Mouse (Mus musculus): ENCODE measurements at regions not wholly inside any gene's neighbourhood (a gene's known extent, or its start where the extent isn't known, plus 50 kb on each side); places are given as distances from the start of the nearest gene placed in this dataset.
A peak's percentile ranks its signal among the peaks of the same experiment; 100 is the strongest.

DNA sequence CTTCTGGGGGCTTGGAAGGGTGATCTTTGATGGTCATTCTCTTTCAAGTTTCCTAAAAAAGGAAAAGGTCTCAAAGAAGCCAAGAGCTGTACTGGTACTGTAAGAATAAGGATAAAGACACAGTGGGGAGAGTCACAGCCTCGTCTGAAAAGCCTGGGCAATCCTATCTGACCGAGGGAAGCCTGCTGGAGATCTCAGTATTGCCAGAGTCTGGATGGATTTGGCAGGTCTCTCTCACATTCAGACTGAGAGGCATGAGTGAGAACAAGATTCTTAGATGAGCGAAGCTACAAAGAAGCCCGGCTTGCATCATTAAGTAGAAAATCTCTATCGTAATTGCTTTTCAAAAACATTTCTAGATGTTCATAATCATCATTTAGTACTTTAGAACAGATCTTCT lies 590.4 kb upstream of the Atp2b1 start:
- no peak for TF ChIP-seq POLR2A (IDR thresholded peaks at IDR 0.05; ENCODE audit: extremely low read depth, insufficient read depth, low read length)
- TF ChIP-seq CTCF (IDR thresholded peaks at IDR 0.05; ENCODE audit: extremely low read depth, insufficient read depth, low read length) = no peak
- Histone ChIP-seq H3K27ac (ENCODE audit: insufficient read depth, low read length) (no peak overlapping the region), H3K4me1 (ENCODE audit: control insufficient read depth, insufficient read depth, low read length) (no peaks in the 10 kb centered on the region), H3K4me3 (ENCODE audit: insufficient read depth, low read length) (no peak overlapping the region)

DNA sequence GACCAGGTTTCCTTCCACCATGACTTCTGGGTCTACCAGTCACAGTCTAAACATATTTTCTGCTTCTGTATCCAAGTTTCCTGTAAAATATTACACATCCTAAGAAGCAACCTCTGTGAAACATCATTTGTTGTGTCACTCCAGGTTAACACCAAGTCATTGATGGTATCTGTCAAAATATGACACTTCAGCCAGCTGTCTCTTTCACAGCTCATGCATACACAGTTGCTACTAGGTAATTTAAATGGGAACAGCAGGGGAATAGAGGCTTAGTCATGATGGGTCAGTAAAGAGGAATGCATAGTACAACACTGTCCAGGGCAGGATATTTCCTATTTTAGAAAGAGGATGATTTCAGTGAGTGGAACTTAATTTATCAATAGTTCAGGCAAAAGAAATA lies 589.6 kb upstream of the Atp2b1 start:
- Histone ChIP-seq H3K4me1 (ENCODE audit: control insufficient read depth, insufficient read depth, low read length) (no peaks in the 10 kb centered on the region), H3K27ac (ENCODE audit: insufficient read depth, low read length) (no peak overlapping the region), H3K4me3 (ENCODE audit: insufficient read depth, low read length) (no peak overlapping the region)
- TF ChIP-seq POLR2A (IDR thresholded peaks at IDR 0.05; ENCODE audit: extremely low read depth, insufficient read depth, low read length) = no peak
- no peak for TF ChIP-seq CTCF (IDR thresholded peaks at IDR 0.05; ENCODE audit: extremely low read depth, insufficient read depth, low read length)

GRCm38 (mm10) chr10:98325720-98326119 lies 588.5 kb upstream of the Atp2b1 start:
- TF ChIP-seq POLR2A (IDR thresholded peaks at IDR 0.05; ENCODE audit: extremely low read depth, insufficient read depth, low read length) (no peak), CTCF (IDR thresholded peaks at IDR 0.05; ENCODE audit: extremely low read depth, insufficient read depth, low read length) (no peak)
- Histone ChIP-seq H3K4me3 (ENCODE audit: insufficient read depth, low read length) (no peak overlapping the region), H3K4me1 (ENCODE audit: control insufficient read depth, insufficient read depth, low read length) (no peaks in the 10 kb centered on the region), H3K27ac (ENCODE audit: insufficient read depth, low read length) (no peak overlapping the region)

DNA sequence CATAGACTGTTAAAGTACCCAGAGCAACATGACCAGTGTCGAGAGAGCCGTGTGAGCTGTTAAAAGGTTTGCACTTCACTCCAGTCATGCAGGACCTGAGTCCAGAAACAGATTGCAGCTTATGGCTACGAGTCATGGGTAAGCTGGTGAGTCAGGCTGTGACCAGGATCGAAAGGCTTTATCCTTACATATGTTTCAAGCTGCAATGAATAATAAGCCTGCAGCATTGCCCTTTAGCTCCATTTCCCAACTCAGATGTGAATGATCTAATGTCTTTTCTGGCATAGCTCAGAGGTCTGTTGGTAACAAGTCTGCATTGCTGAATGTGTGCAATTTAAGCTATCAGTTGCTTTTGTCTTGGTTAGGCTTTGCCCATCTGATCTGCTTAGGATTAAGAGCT lies 581.5 kb upstream of the Atp2b1 start:
- H3K4me3 ChIP-seq (ENCODE audit: insufficient read depth, low read length) = no peak overlapping the region
- H3K27ac ChIP-seq (ENCODE audit: insufficient read depth, low read length) = no peak overlapping the region
- no peak for TF ChIP-seq POLR2A (IDR thresholded peaks at IDR 0.05; ENCODE audit: extremely low read depth, insufficient read depth, low read length)
- no peak for TF ChIP-seq CTCF (IDR thresholded peaks at IDR 0.05; ENCODE audit: extremely low read depth, insufficient read depth, low read length)
- peaks cover 2% of the 10 kb centered on the region; the same call in 1 of the 2 replicates for H3K4me1 ChIP-seq (ENCODE audit: control insufficient read depth, insufficient read depth, low read length)

DNA sequence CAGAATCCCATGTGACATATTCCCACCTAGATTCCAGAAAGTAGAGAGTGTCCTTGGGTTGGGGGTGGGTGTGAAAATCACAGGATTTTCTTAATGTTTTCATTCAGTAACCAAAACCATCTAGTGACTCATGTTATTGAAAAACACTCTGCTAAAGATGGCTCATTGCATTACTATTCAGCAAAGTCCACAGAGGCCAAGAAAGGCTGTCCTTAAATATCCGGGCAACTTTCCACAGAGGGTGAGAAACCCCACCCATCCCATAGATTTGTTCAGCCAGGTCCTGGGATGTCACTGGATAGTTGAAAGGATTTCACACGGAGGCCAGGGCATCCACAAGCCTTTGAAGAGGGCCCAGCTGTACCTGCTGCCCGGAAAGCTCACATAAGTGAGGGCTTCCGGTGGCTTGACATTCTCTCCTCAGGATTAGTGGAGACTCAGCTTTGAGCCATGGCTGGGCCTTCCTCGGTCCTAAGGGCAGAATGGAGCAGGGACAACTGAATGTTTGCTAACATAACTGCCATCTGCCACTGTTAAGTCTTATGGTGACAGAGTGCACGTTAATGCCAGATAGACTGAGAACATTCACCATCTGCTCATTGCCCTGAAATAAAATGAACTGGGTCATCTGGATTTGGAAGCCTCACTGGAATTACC lies 580.7 kb upstream of the Atp2b1 start:
- Histone ChIP-seq H3K4me3 (ENCODE audit: insufficient read depth, low read length) (no peak overlapping the region), H3K4me1 (ENCODE audit: control insufficient read depth, insufficient read depth, low read length) (peaks cover 2% of the 10 kb centered on the region; the same call in 1 of the 2 replicates), H3K27ac (ENCODE audit: insufficient read depth, low read length) (no peak overlapping the region)
- no peak for TF ChIP-seq POLR2A (IDR thresholded peaks at IDR 0.05; ENCODE audit: extremely low read depth, insufficient read depth, low read length)
- TF ChIP-seq CTCF (IDR thresholded peaks at IDR 0.05; ENCODE audit: extremely low read depth, insufficient read depth, low read length) = no peak

DNA sequence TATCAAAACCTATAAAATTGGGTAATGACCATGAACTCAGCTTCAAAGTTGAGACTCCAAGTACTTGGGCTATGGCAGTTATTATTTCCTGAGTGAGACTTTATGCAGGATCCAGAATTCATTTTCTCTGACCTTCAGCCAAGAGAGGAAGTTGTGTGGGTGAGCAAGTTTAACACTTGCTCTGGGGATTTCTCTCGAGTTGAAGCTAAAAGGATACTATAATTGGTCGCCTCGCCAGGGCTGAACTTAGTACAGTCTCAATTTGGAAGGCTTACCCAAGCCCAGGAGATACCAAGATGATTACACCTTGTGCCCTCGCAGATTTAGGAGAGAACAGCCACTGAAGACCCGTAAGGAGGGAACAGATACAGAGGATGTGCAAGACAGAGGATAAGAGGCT lies 570.4 kb upstream of the Atp2b1 start:
- H3K27ac ChIP-seq (ENCODE audit: insufficient read depth, low read length) = no peak overlapping the region
- TF ChIP-seq POLR2A (IDR thresholded peaks at IDR 0.05; ENCODE audit: extremely low read depth, insufficient read depth, low read length) (no peak), CTCF (IDR thresholded peaks at IDR 0.05; ENCODE audit: extremely low read depth, insufficient read depth, low read length) (no peak)
- no peaks in the 10 kb centered on the region for H3K4me1 ChIP-seq (ENCODE audit: control insufficient read depth, insufficient read depth, low read length)
- H3K4me3 ChIP-seq (ENCODE audit: insufficient read depth, low read length) = no peak overlapping the region

- H3K27ac ChIP-seq (ENCODE audit: insufficient read depth, low read length) = peak overlapping the region; percentile 74; the same call in 1 of the 2 replicates
- no peak overlapping the region for H3K4me3 ChIP-seq (ENCODE audit: insufficient read depth, low read length)
- TF ChIP-seq CTCF (IDR thresholded peaks at IDR 0.05; ENCODE audit: extremely low read depth, insufficient read depth, low read length) = no peak
- H3K4me1 ChIP-seq (ENCODE audit: control insufficient read depth, insufficient read depth, low read length) = peaks cover 2% of the 10 kb centered on the region; the same call in 1 of the 2 replicates
Observed at GRCm38 (mm10) chr10:98349466-98349865, 564.7 kb upstream of the Atp2b1 start.

GRCm38 (mm10) chr10:98350318-98350926 lies 563.8 kb upstream of the Atp2b1 start:
- H3K27ac ChIP-seq (ENCODE audit: insufficient read depth, low read length) = no peak overlapping the region
- H3K4me3 ChIP-seq (ENCODE audit: insufficient read depth, low read length) = no peak overlapping the region
- TF ChIP-seq POLR2A (IDR thresholded peaks at IDR 0.05; ENCODE audit: extremely low read depth, insufficient read depth, low read length) (no peak), CTCF (IDR thresholded peaks at IDR 0.05; ENCODE audit: extremely low read depth, insufficient read depth, low read length) (no peak)
- peaks cover 2% of the 10 kb centered on the region; the same call in 1 of the 2 replicates for H3K4me1 ChIP-seq (ENCODE audit: control insufficient read depth, insufficient read depth, low read length)

GRCm38 (mm10) chr10:98352061-98352460 lies 562.1 kb upstream of the Atp2b1 start:
- no peak overlapping the region for H3K4me3 ChIP-seq (ENCODE audit: insufficient read depth, low read length)
- H3K4me1 ChIP-seq (ENCODE audit: control insufficient read depth, insufficient read depth, low read length) = peaks cover 2% of the 10 kb centered on the region; the same call in 1 of the 2 replicates
- H3K27ac ChIP-seq (ENCODE audit: insufficient read depth, low read length) = no peak overlapping the region
- TF ChIP-seq POLR2A (IDR thresholded peaks at IDR 0.05; ENCODE audit: extremely low read depth, insufficient read depth, low read length) = no peak

DNA sequence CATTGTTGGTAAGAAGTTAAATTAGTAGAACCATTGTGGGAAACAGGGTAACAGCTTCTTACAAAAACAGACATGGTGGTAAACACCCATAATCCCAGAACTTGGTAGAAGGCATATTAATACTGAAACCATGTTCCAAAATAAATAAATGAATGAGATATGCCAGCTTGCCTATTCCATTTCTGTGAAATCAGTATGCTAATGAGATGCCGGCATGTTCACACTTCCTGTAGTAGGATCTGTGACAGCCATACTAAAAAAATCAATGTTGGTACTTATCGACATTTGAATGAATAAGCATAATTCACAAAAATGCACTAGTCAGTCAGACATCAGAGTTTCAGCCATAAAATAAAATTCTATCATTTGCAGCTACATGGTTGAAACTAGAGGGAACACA lies 559.7 kb upstream of the Atp2b1 start:
- Histone ChIP-seq H3K4me1 (ENCODE audit: control insufficient read depth, insufficient read depth, low read length) (no peaks in the 10 kb centered on the region), H3K27ac (ENCODE audit: insufficient read depth, low read length) (no peak overlapping the region), H3K4me3 (ENCODE audit: insufficient read depth, low read length) (no peak overlapping the region)
- TF ChIP-seq POLR2A (IDR thresholded peaks at IDR 0.05; ENCODE audit: extremely low read depth, insufficient read depth, low read length) (no peak), CTCF (IDR thresholded peaks at IDR 0.05; ENCODE audit: extremely low read depth, insufficient read depth, low read length) (no peak)
